Mouse (Mus musculus) heart, postnatal 4 days (tissue): Measurements from ENCODE around the gene Kansl3. TPM values are rescaled to one million over a fixed set of nuclear protein-coding genes. Genes with fewer than 3 reads are reported as not detected.

Experiments
- microRNA-seq, 2 experiments: library from miRNA; unstranded; fragments of <30 nt; microRNA quantifications; one replicate each; pipeline ENCODE4 v1.2.0; 2021 to 2022
- total RNA-seq, 2 experiments: library from RNA; stranded (reverse); gene quantifications; 2 replicates each; pipeline ENCODE4 v1.2.3; 2021

Gene Kansl3
- total RNA-seq, 2 experiments from 2014 or later, result 69.1 to 74.2 TPM

Small RNA genes lying within 50 kb of the gene (microRNA-seq; reads per million reads assigned to microRNA genes)
- 1.0 reads per million in 2 experiments for gene Mir6898

Other genes with a start within 250 kb of the Kansl3 start
- gene Uggt1, start 124.5 kb downstream of the Kansl3 start, total RNA-seq, result 10 to 100 TPM; 39.0 to 39.3 TPM
- 1 to 10 TPM; 4.9 to 5.3 TPM for gene Neurl3, start 94.5 kb downstream of the Kansl3 start, total RNA-seq
- gene Arid5a, start 61.4 kb downstream of the Kansl3 start, total RNA-seq, result 10 to 100 TPM; 27.7 to 27.9 TPM
- not detected for gene Fer1l5, start 3.1 kb upstream of the Kansl3 start, total RNA-seq
- gene Lman2l, start 76.1 kb upstream of the Kansl3 start, total RNA-seq, result 10 to 100 TPM; 16.0 to 20.6 TPM
- gene Cnnm4, start 102.4 kb upstream of the Kansl3 start, total RNA-seq, result 1 to 10 TPM; 4.4 to 4.8 TPM
- 10 to 100 TPM; 14.9 to 15.7 TPM for gene Cnnm3, start 142.7 kb upstream of the Kansl3 start, total RNA-seq
- gene Ankrd23, start 167.7 kb upstream of the Kansl3 start, total RNA-seq, result 100 to 1,000 TPM; 151 to 159 TPM
- gene Gm42417, start 170.2 kb upstream of the Kansl3 start, total RNA-seq, result 10 to 100 TPM; 48.6 to 69.8 TPM
- gene Ankrd39, start 178.3 kb upstream of the Kansl3 start, total RNA-seq, result 10 to 100 TPM; 16.0 to 18.5 TPM
- 10 to 100 TPM; 26.7 to 31.2 TPM for gene Sema4c, start 189.2 kb upstream of the Kansl3 start, total RNA-seq